Mouse (Mus musculus) MEL (cell line): ENCODE results near the gene Tm4sf19.

Source experiments
- BHLHE40 ChIP-seq: IDR thresholded peaks from 2 replicates; pipeline ENCODE4 v1.6.1; 2012; ENCODE audit warnings: low read depth, mild to moderate bottlenecking, inconsistent platforms, low read length, improper control_type of control experiment, borderline replicate concordance
- CHD2 ChIP-seq: IDR thresholded peaks from 2 replicates; pipeline ENCODE4 v1.6.1; 2011; ENCODE audit warnings: low read length, improper control_type of control experiment
- CTCF ChIP-seq, 3 experiments: IDR thresholded peaks in 2 of 3; conservative IDR thresholded peaks in 1 of 3; 2 replicates each; pipeline ENCODE4 v1.5.1; 2011 to 2012; ENCODE audit warnings: low read length in 3 of 3, low read depth in 2 of 3, mild to moderate bottlenecking in 2 of 3, improper control_type of control experiment in 1 of 3, inconsistent platforms in 1 of 3, mixed read lengths in 1 of 3, moderate library complexity in 1 of 3; ENCODE audit not compliant: control insufficient read depth in 1 of 3, insufficient read depth in 1 of 3, poor library complexity in 1 of 3, severe bottlenecking in 1 of 3
- E2F4 ChIP-seq: IDR thresholded peaks from 2 replicates; pipeline ENCODE4 v1.6.1; 2011; ENCODE audit warnings: low read depth, low read length, improper control_type of control experiment, borderline replicate concordance
- EP300 ChIP-seq, 2 experiments: IDR thresholded peaks; 2 replicates each; pipeline ENCODE4 v1.6.1; 2011; ENCODE audit warnings: improper control_type of control experiment in 2 of 2, low read length in 2 of 2, low read depth in 1 of 2, mild to moderate bottlenecking in 1 of 2
- GATA1 ChIP-seq: IDR thresholded peaks from 2 replicates; pipeline ENCODE4 v1.6.1; 2011; ENCODE audit warnings: low read depth, low read length, improper control_type of control experiment
- HCFC1 ChIP-seq: IDR thresholded peaks from 2 replicates; pipeline ENCODE4 v1.6.1; 2012; ENCODE audit warnings: low read depth, mild to moderate bottlenecking, inconsistent platforms, low read length, improper control_type of control experiment, moderate library complexity
- KAT2A ChIP-seq: conservative IDR thresholded peaks from 2 replicates; pipeline ENCODE4 v1.6.1; 2012; ENCODE audit warnings: low read depth, low read length, improper control_type of control experiment, inconsistent platforms
- MAX ChIP-seq: IDR thresholded peaks from 2 replicates; pipeline ENCODE4 v1.6.1; 2011; ENCODE audit warnings: low read length, improper control_type of control experiment
- MAZ ChIP-seq: IDR thresholded peaks from 2 replicates; pipeline ENCODE4 v1.6.1; 2012; ENCODE audit warnings: low read depth, mild to moderate bottlenecking, inconsistent platforms, low read length, improper control_type of control experiment
- MXI1 ChIP-seq: IDR thresholded peaks from 2 replicates; pipeline ENCODE4 v1.6.1; 2011; ENCODE audit warnings: mild to moderate bottlenecking, low read depth, low read length, improper control_type of control experiment
- POLR2A ChIP-seq, 2 experiments: IDR thresholded peaks; 2 replicates each; pipeline ENCODE4 v1.6.1; 2011 to 2012; ENCODE audit warnings: low read length in 2 of 2, mild to moderate bottlenecking in 2 of 2, control low read depth in 1 of 2, improper control_type of control experiment in 1 of 2, low read depth in 1 of 2, moderate library complexity in 1 of 2; ENCODE audit not compliant: control insufficient read depth in 1 of 2, insufficient read depth in 1 of 2, poor library complexity in 1 of 2
- RCOR1 ChIP-seq: IDR thresholded peaks from 2 replicates; pipeline ENCODE4 v1.6.1; 2012; ENCODE audit warnings: low read depth, mild to moderate bottlenecking, inconsistent platforms, low read length, improper control_type of control experiment
- TBP ChIP-seq: IDR thresholded peaks from 2 replicates; pipeline ENCODE4 v1.8.0; 2011; ENCODE audit warnings: low read depth, low read length, improper control_type of control experiment

DNA sequence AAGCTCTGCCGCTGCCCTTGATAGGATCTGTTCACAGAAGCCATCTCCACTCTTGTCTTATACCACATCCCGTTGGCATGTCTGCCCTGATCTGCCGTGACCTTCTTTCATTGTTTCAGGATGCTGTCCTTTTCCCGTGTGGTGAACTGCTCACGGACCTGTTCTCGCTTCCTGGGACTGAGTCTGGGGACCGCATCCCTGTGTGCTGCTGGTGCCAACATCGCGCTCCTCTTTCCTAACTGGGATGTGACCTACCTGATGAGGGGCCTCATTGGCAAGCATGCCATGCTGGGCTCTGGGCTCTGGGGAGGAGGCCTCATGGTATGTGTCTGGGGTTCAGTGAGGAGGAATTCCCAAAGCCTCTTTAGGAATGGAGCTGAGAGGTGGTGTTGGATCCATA, 5.4 kb downstream of the Tm4sf19 start:
- TF ChIP-seq TBP = no peak
- TF ChIP-seq HCFC1 = no peak
- TF ChIP-seq KAT2A = no peak
- TF ChIP-seq MAZ = no peak
- TF ChIP-seq POLR2A (IDR thresholded peaks at IDR 0.05; ENCODE audit: control insufficient read depth in 1 of 2, insufficient read depth in 1 of 2, low read depth in 1 of 2, low read length in 2 of 2, poor library complexity in 1 of 2) = no peak
- no peak for TF ChIP-seq CTCF (IDR thresholded peaks at IDR 0.05 in 2 of 3, conservative IDR thresholded peaks at IDR 0.05 in 1 of 3; ENCODE audit: control insufficient read depth in 1 of 3, insufficient read depth in 1 of 3, low read depth in 2 of 3, low read length in 3 of 3, poor library complexity in 1 of 3, severe bottlenecking in 1 of 3)
- no peak for TF ChIP-seq MAX
- no peak for TF ChIP-seq CHD2
- no peak for TF ChIP-seq MXI1
- TF ChIP-seq RCOR1 = no peak
- TF ChIP-seq E2F4 = no peak
- no peak for TF ChIP-seq BHLHE40
- TF ChIP-seq EP300 (IDR thresholded peaks at IDR 0.05; ENCODE audit: low read depth in 1 of 2, low read length in 2 of 2) = no peak
- TF ChIP-seq GATA1 = no peak
